Mouse (Mus musculus): ENCODE measurements around the gene Prune1. TPM values are rescaled to one million over a fixed set of nuclear protein-coding genes. Genes with fewer than 3 reads are reported as not detected.

Prune1 gene
- polyA plus RNA-seq, 1 experiment from 2014 or later = 27.3 TPM

DNA sequence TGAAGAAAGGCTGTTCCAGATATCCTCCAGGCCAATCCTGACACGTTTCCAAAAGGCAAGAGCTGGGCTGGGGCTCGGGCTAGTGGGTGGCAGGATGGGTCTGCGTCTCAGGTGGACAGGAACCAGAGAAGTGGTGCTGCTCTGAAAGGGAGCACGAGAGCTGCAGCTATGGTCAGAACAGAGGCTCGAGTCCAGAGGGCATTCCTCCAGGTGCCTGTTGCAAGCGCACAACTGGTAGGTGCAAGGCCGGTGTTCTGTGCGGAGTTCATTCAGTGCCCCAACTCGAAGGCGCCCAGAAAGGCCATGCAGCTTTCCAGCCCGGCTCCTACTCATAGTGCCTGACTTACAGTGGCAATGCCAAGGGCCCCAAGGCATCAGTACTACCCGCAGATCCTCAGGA, 41.9 kb downstream of the Prune1 start:
- WGBS = 88% methylated on average over 12 of the region's 12 CpGs
- Histone ChIP-seq H3K9me3 (no peaks in the 10 kb centered on the region), H3K27ac (replicated peaks) (no peak overlapping the region), H3K36me3 (replicated peaks) (peaks cover 48% of the 10 kb centered on the region), H3K4me3 (no peak overlapping the region), H3K27me3 (replicated peaks; ENCODE audit: low read depth, poor library complexity, severe bottlenecking) (peaks cover 6% of the 10 kb centered on the region; the same call in 1 of the 2 replicates), H3K4me1 (peaks cover 21% of the 10 kb centered on the region)
- DNase-seq (ENCODE audit: low spot score) = no peak

DNA sequence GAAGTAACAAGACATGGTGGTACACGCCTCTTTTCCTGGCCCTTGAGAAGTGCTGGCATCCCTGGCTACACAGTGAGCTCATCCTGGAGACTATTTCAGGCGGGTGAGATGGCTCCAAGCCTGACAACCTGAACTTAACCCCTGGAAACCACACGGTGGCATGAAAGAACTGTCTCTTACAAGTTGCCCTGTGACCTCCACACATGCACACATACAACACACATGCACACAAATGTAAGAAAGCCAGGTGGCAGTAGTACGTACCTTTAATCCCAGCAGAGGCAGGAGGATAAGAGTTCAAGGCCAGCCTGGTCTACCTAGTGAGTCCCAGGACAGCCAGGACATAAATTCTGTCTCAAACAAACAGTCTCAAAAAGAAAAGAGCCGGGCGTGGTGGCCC, 42.9 kb downstream of the Prune1 start:
- Histone ChIP-seq H3K27me3 (replicated peaks; ENCODE audit: low read depth, poor library complexity, severe bottlenecking) (peaks cover 6% of the 10 kb centered on the region; the same call in 1 of the 2 replicates), H3K4me3 (no peak overlapping the region), H3K4me1 (peaks cover 27% of the 10 kb centered on the region), H3K36me3 (replicated peaks) (peaks cover 57% of the 10 kb centered on the region), H3K27ac (replicated peaks) (no peak overlapping the region), H3K9me3 (no peaks in the 10 kb centered on the region)
- DNase-seq (ENCODE audit: low spot score) = no peak
- WGBS = 89% methylated on average over 6 of the region's 6 CpGs

DNA sequence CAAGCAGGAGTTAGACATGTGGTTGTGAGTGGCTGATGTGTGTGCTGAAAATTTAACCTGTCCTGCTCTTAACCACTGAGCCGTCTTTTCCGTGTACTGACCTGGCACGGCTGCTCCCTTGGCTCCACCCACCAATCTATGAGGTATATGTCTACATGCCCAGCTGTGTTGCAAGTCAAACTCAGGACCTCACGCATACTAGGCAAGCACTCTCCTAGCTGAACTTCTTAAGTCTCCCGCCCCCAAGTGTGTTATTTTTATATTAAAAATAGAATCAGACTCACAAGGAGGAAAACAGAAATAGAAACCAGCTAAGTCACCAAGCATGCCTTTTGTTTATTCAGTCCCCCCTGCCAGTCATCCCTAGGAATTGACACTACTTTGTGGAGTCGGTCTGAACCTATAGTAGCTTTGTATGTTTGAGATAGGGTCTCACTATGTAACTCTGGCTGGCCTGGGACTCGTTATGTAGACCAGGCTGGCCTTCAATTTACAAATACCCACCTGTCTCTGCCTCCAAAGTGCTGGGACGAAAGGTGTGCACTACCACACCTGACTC, 44.3 kb downstream of the Prune1 start:
- no peak overlapping the region for H3K27ac ChIP-seq (replicated peaks)
- WGBS = 93% methylated on average over 8 of the region's 8 CpGs
- peaks cover 6% of the 10 kb centered on the region; the same call in 1 of the 2 replicates for H3K27me3 ChIP-seq (replicated peaks; ENCODE audit: low read depth, poor library complexity, severe bottlenecking)
- no peak for DNase-seq (ENCODE audit: low spot score)
- H3K36me3 ChIP-seq (replicated peaks) = peaks cover 71% of the 10 kb centered on the region
- H3K4me3 ChIP-seq = no peak overlapping the region
- peaks cover 27% of the 10 kb centered on the region for H3K4me1 ChIP-seq
- no peaks in the 10 kb centered on the region for H3K9me3 ChIP-seq

DNA sequence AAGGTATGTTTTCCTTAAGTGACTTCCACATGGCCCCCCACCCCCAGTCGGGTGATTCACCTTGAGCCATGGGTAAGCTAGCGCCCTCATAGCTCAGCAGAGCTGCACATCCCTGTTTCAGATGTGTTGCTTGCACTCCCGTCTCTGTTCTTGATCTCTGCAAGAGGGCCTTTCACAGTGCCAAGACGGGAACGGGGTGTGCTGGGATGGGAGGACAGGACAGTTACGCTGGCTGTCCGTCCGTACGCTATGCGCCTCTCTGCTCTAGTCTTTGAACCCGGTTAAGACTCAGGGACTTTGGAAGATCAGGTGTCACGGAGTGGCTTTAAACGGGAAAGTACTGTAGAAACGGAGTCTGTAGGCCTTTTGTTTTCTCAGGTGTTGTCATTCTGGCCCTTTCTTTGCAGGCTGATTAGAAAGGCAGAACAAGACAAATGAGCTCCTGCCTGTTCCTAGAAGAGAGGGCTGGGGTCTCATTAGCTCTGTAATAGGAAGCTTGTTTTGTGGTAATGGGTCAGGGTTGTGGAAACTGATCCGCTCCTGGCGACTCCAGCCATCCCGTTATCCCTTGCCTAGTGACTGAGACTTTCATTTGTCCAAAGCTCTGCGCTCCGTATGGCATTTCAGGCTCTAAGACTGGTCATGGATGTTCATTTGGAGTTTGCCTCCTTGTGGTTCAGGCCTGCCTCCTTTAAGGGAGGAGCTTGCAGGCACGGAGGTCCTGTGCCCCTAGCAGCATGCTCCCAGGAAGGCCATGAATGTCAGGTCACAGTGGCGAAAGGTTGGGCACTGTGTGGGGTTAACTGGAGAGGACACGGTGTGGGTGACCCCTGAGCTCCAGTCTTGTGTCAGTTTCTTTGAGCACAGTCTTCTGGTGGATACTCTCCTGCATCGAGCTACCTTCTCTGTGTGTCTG, 46.2 kb downstream of the Prune1 start:
- DNase-seq (ENCODE audit: low spot score) = peak; percentile 23
- H3K27ac ChIP-seq (replicated peaks) = no peak overlapping the region
- peaks cover 35% of the 10 kb centered on the region for H3K4me1 ChIP-seq
- peaks cover 90% of the 10 kb centered on the region for H3K36me3 ChIP-seq (replicated peaks)
- 59% methylated on average over 23 of the region's 23 CpGs for WGBS
- peaks cover 4% of the 10 kb centered on the region; the same call in 1 of the 2 replicates for H3K27me3 ChIP-seq (replicated peaks; ENCODE audit: low read depth, poor library complexity, severe bottlenecking)
- no peak overlapping the region for H3K4me3 ChIP-seq
- no peaks in the 10 kb centered on the region for H3K9me3 ChIP-seq

DNA sequence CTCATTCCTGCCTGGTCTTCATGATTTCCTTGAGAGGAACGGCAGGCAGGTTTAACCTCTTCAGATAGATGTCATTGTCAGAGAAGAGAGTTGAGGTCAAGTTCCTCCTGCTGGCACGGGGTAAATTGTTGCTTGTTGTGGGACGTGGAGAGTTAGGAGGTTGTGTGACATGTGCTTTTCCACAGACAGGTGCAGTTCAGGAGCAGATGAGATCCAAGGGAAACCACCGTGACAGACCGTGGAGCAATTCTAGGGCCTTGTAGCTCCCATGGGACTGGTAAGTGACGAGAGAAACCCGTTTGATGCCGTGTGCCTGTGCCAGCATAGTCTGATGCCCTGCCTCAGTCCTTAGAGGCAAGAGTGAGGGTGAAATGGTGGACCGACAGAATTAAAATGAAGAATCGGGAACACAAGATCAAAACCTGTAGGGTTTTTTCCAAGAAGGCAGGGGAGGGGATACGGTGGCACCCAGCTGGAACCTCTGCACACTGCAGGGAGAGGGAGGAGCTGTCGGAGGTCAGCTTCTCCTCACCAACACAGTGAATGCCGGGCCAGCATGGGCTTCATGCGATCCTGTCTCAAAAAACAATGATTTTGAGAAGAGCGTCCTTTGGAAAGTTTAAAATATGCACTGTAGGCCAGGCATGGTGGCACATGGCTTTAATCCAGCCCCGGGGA, 48.4 kb downstream of the Prune1 start:
- Histone ChIP-seq H3K4me3 (no peak overlapping the region), H3K27me3 (replicated peaks; ENCODE audit: low read depth, poor library complexity, severe bottlenecking) (no peaks in the 10 kb centered on the region), H3K27ac (replicated peaks) (no peak overlapping the region), H3K36me3 (replicated peaks) (peaks cover 78% of the 10 kb centered on the region), H3K4me1 (peaks cover 47% of the 10 kb centered on the region), H3K9me3 (no peaks in the 10 kb centered on the region)
- DNase-seq (ENCODE audit: low spot score) = no peak
- 90% methylated on average over 16 of the region's 16 CpGs for WGBS

DNA sequence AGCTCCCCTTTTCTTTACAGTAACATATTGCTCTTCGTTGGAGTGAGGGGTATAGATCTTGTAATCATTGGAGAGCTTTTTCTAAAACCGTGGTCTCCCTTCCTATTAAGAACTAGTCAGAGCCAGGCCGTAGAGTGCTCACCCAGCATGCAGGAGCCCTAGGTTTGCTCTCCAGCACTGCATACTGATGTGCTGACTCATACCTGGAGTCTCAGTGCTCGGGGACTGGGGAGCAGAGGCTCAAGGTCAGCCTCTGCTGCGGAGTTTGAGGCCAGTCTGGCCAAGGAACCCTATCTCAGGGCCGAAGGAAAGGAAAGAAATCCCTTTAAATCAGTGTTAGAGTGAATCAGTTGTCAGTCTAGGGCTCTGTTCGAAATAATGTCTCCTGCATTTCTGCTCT, 49.1 kb downstream of the Prune1 start:
- H3K4me3 ChIP-seq = no peak overlapping the region
- 89% methylated on average over 7 of the region's 7 CpGs for WGBS
- H3K9me3 ChIP-seq = no peaks in the 10 kb centered on the region
- DNase-seq (ENCODE audit: low spot score) = no peak
- H3K27me3 ChIP-seq (replicated peaks; ENCODE audit: low read depth, poor library complexity, severe bottlenecking) = no peaks in the 10 kb centered on the region
- peaks cover 71% of the 10 kb centered on the region for H3K36me3 ChIP-seq (replicated peaks)
- no peak overlapping the region for H3K27ac ChIP-seq (replicated peaks)
- peaks cover 47% of the 10 kb centered on the region for H3K4me1 ChIP-seq

DNA sequence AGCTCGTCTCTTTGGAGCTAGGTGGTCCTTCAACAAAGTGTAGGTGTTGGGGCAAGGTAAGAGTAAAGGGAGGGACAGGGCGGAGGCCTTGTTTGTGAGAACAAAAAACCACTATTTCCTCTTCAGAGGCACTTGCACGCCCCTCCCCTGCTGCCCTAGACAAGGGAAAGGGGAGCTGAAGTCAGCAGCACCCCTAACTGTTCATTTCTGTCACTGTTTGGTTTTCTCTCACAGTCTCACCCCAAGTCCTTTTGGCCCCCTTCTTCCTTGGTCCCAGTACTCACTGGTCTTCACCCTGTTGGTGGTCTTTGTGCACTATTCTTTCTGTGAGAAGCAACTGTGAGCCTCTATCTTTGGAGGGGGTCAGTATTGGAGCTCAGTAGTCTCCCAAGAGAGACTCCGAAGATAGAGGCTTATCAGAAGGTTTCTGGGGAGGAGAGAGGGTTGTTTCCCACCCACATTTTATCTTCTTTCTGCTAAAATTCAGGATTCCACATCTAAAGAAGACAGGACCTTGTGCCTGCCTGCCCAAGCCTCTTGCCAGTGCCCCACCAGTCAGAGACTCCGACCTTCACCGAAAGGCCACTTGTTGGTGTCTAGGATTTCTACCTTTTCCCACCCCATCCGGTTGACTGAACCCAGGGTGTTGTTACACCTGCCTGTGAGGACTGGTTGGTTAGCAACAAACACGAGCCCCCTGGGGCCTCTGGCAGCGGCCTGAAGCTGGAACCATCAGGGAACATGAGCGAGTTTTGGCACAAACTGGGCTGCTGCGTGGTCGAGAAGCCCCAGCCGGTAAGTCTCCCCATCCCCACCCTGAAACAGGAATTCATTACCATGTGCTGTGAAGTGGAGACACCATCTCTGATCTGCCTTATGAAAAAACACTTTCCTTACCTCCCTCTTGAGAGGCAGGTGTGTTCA, 50.3 kb downstream of the Prune1 start, which contains the start of gene Mllt11:
Gene Mllt11 (minus strand): TSS at position 874 of the 924 bp plus-strand sequence.
- Histone ChIP-seq H3K4me3 (peak within 1 kb of the TSS; percentile 97), H3K36me3 (replicated peaks) (peaks cover 59% of the 10 kb centered on the region), H3K27ac (replicated peaks) (peak within 1 kb of the TSS; percentile 96), H3K9me3 (no peaks in the 10 kb centered on the region), H3K27me3 (replicated peaks; ENCODE audit: low read depth, poor library complexity, severe bottlenecking) (no peaks in the 10 kb centered on the region), H3K4me1 (peaks cover 57% of the 10 kb centered on the region)
- DNase-seq (ENCODE audit: low spot score) = no peak
- 83% methylated on average over 13 of the region's 13 CpGs for WGBS

DNA sequence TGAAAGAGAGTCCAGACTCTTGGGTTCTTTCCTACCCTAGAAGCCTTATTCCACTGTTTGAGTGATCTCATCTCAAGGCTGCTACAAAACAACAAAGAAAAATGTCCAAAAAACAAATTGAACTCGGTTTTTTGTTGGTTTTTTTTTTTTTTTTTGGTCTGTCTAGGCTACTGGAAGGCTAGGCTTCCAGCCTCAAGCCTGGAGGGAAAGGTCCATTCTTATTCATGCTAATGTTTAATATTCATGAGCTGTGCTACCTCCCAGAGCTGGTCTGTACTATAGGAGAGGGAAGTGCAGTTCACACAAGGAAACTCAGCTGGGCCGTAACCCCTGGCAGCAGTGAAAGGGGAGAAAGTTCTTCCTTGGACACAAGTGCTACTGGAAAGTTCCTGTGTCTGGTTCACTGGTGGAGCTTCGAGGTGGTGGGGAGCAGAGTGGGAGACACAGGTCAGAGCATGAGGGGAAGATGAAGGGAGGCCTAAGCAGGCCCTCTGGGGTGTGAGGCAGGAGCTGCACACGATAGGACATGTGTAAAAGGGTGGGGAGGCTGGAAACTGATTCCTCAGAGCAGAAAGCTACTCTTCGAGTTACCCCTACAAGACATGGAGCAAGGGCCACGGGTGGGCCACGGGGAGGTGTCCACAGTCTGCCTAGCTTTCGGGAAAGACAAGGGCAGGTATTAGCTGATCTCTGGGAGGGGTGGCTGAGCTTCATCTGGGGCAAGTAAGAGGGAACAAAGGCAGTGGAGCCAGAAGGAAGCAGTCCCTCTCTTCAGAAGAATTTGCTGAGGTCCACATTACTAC, 51.2 kb downstream of the Prune1 start:
- H3K27ac ChIP-seq (replicated peaks) = peak overlapping the region; percentile 96
- WGBS = 52% methylated on average over 8 of the region's 8 CpGs
- peak overlapping the region; percentile 97 for H3K4me3 ChIP-seq
- peaks cover 60% of the 10 kb centered on the region for H3K4me1 ChIP-seq
- H3K9me3 ChIP-seq = no peaks in the 10 kb centered on the region
- no peak for DNase-seq (ENCODE audit: low spot score)
- H3K36me3 ChIP-seq (replicated peaks) = peaks cover 54% of the 10 kb centered on the region
- no peaks in the 10 kb centered on the region for H3K27me3 ChIP-seq (replicated peaks; ENCODE audit: low read depth, poor library complexity, severe bottlenecking)

DNA sequence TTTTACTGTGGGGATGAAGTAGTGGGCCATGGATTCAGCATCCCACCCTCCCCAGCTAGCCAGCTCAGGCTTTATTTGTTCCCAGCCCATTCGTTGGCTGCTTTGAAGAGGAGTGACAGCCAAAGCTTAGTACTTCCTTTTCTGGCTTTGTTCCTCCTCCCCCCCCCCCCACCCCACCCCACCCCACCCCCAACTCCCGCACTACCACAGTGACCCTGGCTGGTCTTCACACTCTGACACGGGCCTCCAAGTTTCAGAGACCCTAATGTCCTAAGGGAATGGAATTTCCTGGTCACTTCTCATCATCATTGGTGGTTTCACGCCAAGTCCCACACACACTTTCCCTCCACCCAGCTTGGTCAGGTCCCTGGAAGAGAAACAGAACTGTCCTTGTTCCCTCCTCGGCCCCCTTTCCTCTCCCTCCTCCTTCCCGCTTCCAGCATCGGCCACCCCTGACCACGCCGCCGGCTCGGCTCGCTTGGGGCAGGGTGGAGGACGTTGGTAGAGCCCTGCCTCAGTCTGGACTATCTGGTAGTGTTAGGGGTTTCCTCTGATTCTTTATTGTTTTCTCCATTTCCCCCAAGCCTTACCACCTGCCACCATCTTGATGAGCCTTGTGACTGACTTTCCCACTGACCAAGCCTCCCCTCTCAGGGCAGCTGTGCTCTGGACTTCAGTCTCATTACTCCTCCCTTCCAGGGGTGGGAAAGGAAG, 51.9 kb downstream of the Prune1 start:
- Histone ChIP-seq H3K4me1 (peaks cover 53% of the 10 kb centered on the region), H3K9me3 (no peaks in the 10 kb centered on the region; the same call in 1 of the 2 replicates), H3K27me3 (replicated peaks; ENCODE audit: low read depth, poor library complexity, severe bottlenecking) (no peaks in the 10 kb centered on the region), H3K36me3 (replicated peaks) (peaks cover 54% of the 10 kb centered on the region), H3K27ac (replicated peaks) (peak overlapping the region; percentile 96), H3K4me3 (peak overlapping the region; percentile 97)
- peak; percentile 62 for DNase-seq (ENCODE audit: low spot score)
- 2% methylated on average over 13 of the region's 13 CpGs for WGBS

DNA sequence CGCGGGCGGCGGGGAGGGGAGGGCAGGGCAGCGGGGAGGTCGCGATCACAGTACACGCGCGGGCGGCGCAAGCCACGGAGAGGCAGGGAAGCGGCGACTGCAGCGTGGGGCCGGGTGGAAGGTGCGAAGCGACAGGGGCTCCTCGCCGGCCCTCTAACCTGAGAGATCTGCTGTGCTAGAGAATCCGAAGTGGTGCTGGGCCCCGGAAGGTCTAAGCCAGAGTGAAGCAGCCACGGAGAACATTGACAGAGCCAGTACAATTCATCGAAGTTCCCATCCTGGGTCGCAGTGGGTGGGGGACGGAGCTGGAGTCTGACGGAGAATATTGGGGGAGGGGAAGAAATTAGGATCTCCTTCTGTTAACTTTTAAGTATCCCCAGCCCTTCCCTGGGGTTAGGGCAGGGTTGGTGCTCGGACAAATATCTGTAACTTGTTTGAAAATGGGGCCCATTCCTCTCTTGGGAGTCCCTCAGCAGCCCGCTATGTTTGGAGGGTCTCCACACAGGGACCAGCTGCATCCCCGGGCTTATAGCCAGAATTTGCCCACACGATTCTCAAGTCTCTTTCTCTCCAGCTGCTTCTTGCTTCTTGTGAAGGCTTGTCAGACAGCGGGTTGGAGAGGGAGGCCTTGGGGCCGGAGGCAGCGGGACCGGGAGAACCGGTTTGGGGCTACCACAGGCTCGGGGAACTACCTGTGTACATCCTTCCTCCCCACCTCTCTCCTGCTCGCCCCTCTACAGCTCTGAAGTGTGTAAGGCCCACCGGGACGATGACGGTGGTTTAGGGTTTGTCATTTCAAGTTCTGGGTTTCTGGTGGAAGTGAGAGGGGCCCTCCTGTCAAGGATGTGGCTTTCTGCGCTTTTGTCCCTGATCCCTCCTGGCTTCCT, 52.7 kb downstream of the Prune1 start:
- Histone ChIP-seq H3K36me3 (replicated peaks) (peaks cover 54% of the 10 kb centered on the region), H3K27ac (replicated peaks) (peak overlapping the region; percentile 96), H3K4me3 (peak overlapping the region; percentile 97), H3K4me1 (peaks cover 55% of the 10 kb centered on the region), H3K9me3 (no peaks in the 10 kb centered on the region; the same call in 1 of the 2 replicates), H3K27me3 (replicated peaks; ENCODE audit: low read depth, poor library complexity, severe bottlenecking) (no peaks in the 10 kb centered on the region)
- DNase-seq (ENCODE audit: low spot score) = peak; percentile 77
- under 1% methylated on average over 43 of the region's 43 CpGs for WGBS

All from embryonic facial prominence, embryonic 10.5 days (tissue).